Mouse (Mus musculus) forebrain, postnatal 0 days (tissue): ENCODE data around the gene Morc3. TPM values are rescaled to one million over a fixed set of nuclear protein-coding genes. Genes with fewer than 3 reads are reported as not detected.

Experiments used
- ATAC-seq: fragments of 200-750 bp; cut with Nextera tagmentation; 2 replicates; pipeline ENCODE4 v1.8.0; 2017; ENCODE audit warnings: mild to moderate bottlenecking, moderate library complexity
- DNase-seq: peaks from one replicate; pipeline ENCODE4 v3.0.0-alpha.2; 2015
- H3K27ac ChIP-seq: fragments of 300-500 bp; sonication (generic); 2 replicates; pipeline ENCODE4 v1.5.1; 2014; ENCODE audit warnings: low read depth, mild to moderate bottlenecking, antibody characterized with exemption, low read length, moderate library complexity, mixed read lengths
- H3K27me3 ChIP-seq: fragments of 300-500 bp; sonication (generic); 2 replicates; pipeline ENCODE4 v1.6.1; 2014; ENCODE audit warnings: mild to moderate bottlenecking, low read length, mixed read lengths; ENCODE audit not compliant: insufficient read depth
- H3K36me3 ChIP-seq: fragments of 300-500 bp; sonication (generic); 2 replicates; pipeline ENCODE4 v1.6.1; 2014; ENCODE audit warnings: mild to moderate bottlenecking, moderate library complexity; ENCODE audit not compliant: insufficient read depth
- H3K4me1 ChIP-seq: fragments of 300-500 bp; sonication (generic); 2 replicates; pipeline ENCODE4 v1.6.1; 2014; ENCODE audit warnings: antibody characterized with exemption; ENCODE audit not compliant: insufficient read depth
- H3K4me2 ChIP-seq: fragments of 300-500 bp; sonication (generic); 2 replicates; pipeline ENCODE4 v1.6.1; 2014; ENCODE audit warnings: low read depth, mild to moderate bottlenecking, moderate library complexity
- H3K4me3 ChIP-seq: fragments of 300-500 bp; sonication (generic); 2 replicates; pipeline ENCODE4 v1.5.1; 2014; ENCODE audit warnings: low read depth, low read length, mixed read lengths
- H3K9ac ChIP-seq: fragments of 300-500 bp; sonication (generic); 2 replicates; pipeline ENCODE4 v1.6.1; 2014; ENCODE audit warnings: mild to moderate bottlenecking
- H3K9me3 ChIP-seq: fragments of 300-500 bp; sonication (generic); 2 replicates; pipeline ENCODE4 v1.6.1; 2016; ENCODE audit warnings: low read length
- CTCF ChIP-seq: sonication (generic); IDR thresholded peaks from 2 replicates; pipeline ENCODE4 v1.5.1; 2016; ENCODE audit warnings: antibody characterized with exemption, control low read depth, low read depth
- WGBS: fragments of 180-500 bp; shearing (Covaris S2); extraction: QIAGEN DNeasy Blood & Tissue Kit; methylation state at CpG from one replicate; pipeline ENCODE4 v1.1.7; 2014; 5-methylcytosine and 5-hydroxymethylcytosine counted together
- polyA plus RNA-seq: library from polyadenylated mRNA; unstranded; fragments of >200 nt; fragmentation: Nextera tagmentation; extraction: Ambion mirVana; gene quantifications from 2 replicates; pipeline ENCODE4 v1.2.1, GENCODE M21; 2015
- total RNA-seq: library from RNA; depleted of rRNA; stranded (reverse); fragments of >200 nt; gene quantifications from 2 replicates; pipeline ENCODE4 v1.2.3, GENCODE M21; 2014; rRNA removed

Morc3 gene
- 53.5 and 61.7 TPM in 2 replicates for total RNA-seq
- 18.6 and 25.8 TPM in 2 replicates for polyA plus RNA-seq

GRCm38 (mm10) chr16:93831627-93832395 is at the start of gene Morc3:
TSS of gene Morc3 (plus strand) at chr16:93832121.
- no peaks in the 10 kb centered on the region for H3K4me1 ChIP-seq
- DNase-seq (peak; percentile 100), ATAC-seq (peak; percentile 98)
- peak within 1 kb of the TSS; percentile 72 for H3K4me2 ChIP-seq
- H3K4me3 ChIP-seq: peak within 1 kb of the TSS; percentile 91
- peak within 1 kb of the TSS; percentile 97 for H3K9ac ChIP-seq
- no peaks in the 10 kb centered on the region for H3K36me3 ChIP-seq
- no peaks in the 10 kb centered on the region for H3K27me3 ChIP-seq
- H3K9me3 ChIP-seq: no peaks in the 10 kb centered on the region
- 12% methylated on average over 53 of the region's 55 CpGs for WGBS
- H3K27ac ChIP-seq: peak within 1 kb of the TSS; percentile 94
- no peak for TF ChIP-seq CTCF

GRCm38 (mm10) chr16:93784175-93784574 is 47.7 kb upstream of the Morc3 start:
- 92% methylated on average over 7 of the region's 7 CpGs for WGBS
- ATAC-seq: no peak
- no peak overlapping the region for H3K4me3 ChIP-seq
- no peak for DNase-seq
- H3K9me3 ChIP-seq: no peaks in the 10 kb centered on the region
- H3K27ac ChIP-seq: no peak overlapping the region
- H3K36me3 ChIP-seq: peaks cover 29% of the 10 kb centered on the region
- no peaks in the 10 kb centered on the region for H3K27me3 ChIP-seq
- peak; percentile 30 for TF ChIP-seq CTCF
- no peaks in the 10 kb centered on the region for H3K4me1 ChIP-seq
- no peak overlapping the region for H3K4me2 ChIP-seq
- no peak overlapping the region for H3K9ac ChIP-seq

GRCm38 (mm10) chr16:93785805-93786204 is 46.1 kb upstream of the Morc3 start:
- Histone ChIP-seq H3K9ac (no peak overlapping the region), H3K36me3 (peaks cover 22% of the 10 kb centered on the region), H3K4me1 (no peaks in the 10 kb centered on the region), H3K27me3 (no peaks in the 10 kb centered on the region), H3K4me3 (no peak overlapping the region), H3K4me2 (no peak overlapping the region), H3K27ac (no peak overlapping the region), H3K9me3 (no peaks in the 10 kb centered on the region)
- peak; percentile 94 for TF ChIP-seq CTCF
- ATAC-seq: peak; percentile 95
- WGBS: 4% methylated on average over 9 of the region's 9 CpGs
- peak; percentile 86 for DNase-seq

GRCm38 (mm10) chr16:93788388-93788787 is 43.5 kb upstream of the Morc3 start:
- Histone ChIP-seq H3K4me1 (no peaks in the 10 kb centered on the region), H3K36me3 (peaks cover 29% of the 10 kb centered on the region), H3K27me3 (no peaks in the 10 kb centered on the region), H3K4me3 (no peak overlapping the region), H3K4me2 (no peak overlapping the region), H3K27ac (no peak overlapping the region), H3K9me3 (no peaks in the 10 kb centered on the region), H3K9ac (no peak overlapping the region)
- no peak for ATAC-seq
- no peak for DNase-seq
- 89% methylated on average over 4 of the region's 4 CpGs for WGBS
- TF ChIP-seq CTCF: no peak

GRCm38 (mm10) chr16:93788881-93789280 is 43.0 kb upstream of the Morc3 start:
- DNase-seq (no peak), ATAC-seq (no peak)
- Histone ChIP-seq H3K27ac (no peak overlapping the region), H3K36me3 (peaks cover 29% of the 10 kb centered on the region), H3K9me3 (no peaks in the 10 kb centered on the region), H3K4me2 (no peak overlapping the region), H3K27me3 (no peaks in the 10 kb centered on the region), H3K4me1 (no peaks in the 10 kb centered on the region), H3K9ac (no peak overlapping the region), H3K4me3 (no peak overlapping the region)
- 95% methylated on average over 8 of the region's 8 CpGs for WGBS
- no peak for TF ChIP-seq CTCF

- WGBS: 25% methylated on average over 5 of the region's 5 CpGs
- TF ChIP-seq CTCF: no peak
- Histone ChIP-seq H3K4me1 (no peaks in the 10 kb centered on the region), H3K36me3 (peaks cover 24% of the 10 kb centered on the region), H3K4me2 (no peak overlapping the region), H3K4me3 (no peak overlapping the region), H3K9ac (no peak overlapping the region), H3K9me3 (no peaks in the 10 kb centered on the region), H3K27ac (no peak overlapping the region), H3K27me3 (no peaks in the 10 kb centered on the region)
- DNase-seq (no peak), ATAC-seq (no peak)
Observed at GRCm38 (mm10) chr16:93789971-93790755, 41.8 kb upstream of the Morc3 start.

GRCm38 (mm10) chr16:93792981-93793630 is 38.8 kb upstream of the Morc3 start:
- Histone ChIP-seq H3K36me3 (peaks cover 24% of the 10 kb centered on the region), H3K9ac (no peak overlapping the region), H3K4me2 (no peak overlapping the region), H3K9me3 (no peaks in the 10 kb centered on the region), H3K4me1 (no peaks in the 10 kb centered on the region), H3K27ac (no peak overlapping the region), H3K27me3 (no peaks in the 10 kb centered on the region), H3K4me3 (no peak overlapping the region)
- TF ChIP-seq CTCF: no peak
- no peak for ATAC-seq
- 75% methylated on average over 15 of the region's 15 CpGs for WGBS
- no peak for DNase-seq
